Mouse (Mus musculus): ENCODE results near the gene Ptprcap.

Gene Ptprcap

GRCm38 (mm10) chr19:4169378-4169784 lies 16.0 kb downstream of the Ptprcap start:
- DNase-seq = peak; percentile 99 to 100

GRCm38 (mm10) chr19:4169810-4170209 lies 16.4 kb downstream of the Ptprcap start:
- DNase-seq = peak in 1 of 2 experiments; percentile 28

GRCm38 (mm10) chr19:4170723-4171392 lies 17.5 kb downstream of the Ptprcap start:
- no peak for DNase-seq

- DNase-seq = peak in 1 of 2 experiments; percentile 34
Observed at GRCm38 (mm10) chr19:4171393-4172290, 18.2 kb downstream of the Ptprcap start.

GRCm38 (mm10) chr19:4172925-4173324 lies 19.5 kb downstream of the Ptprcap start:
- no peak for DNase-seq

- DNase-seq = no peak
Observed at GRCm38 (mm10) chr19:4175368-4175947, 22.1 kb downstream of the Ptprcap start, which contains the start of gene Carns1. Carns1 (minus strand) TSS chr19:4175479.

- no peak for DNase-seq
Observed at GRCm38 (mm10) chr19:4180411-4180810, 27.0 kb downstream of the Ptprcap start.

- peak; percentile 42 to 55 for DNase-seq
Observed at GRCm38 (mm10) chr19:4181892-4182291, 28.5 kb downstream of the Ptprcap start.

GRCm38 (mm10) chr19:4183689-4184088 lies 30.3 kb downstream of the Ptprcap start:
- no peak for DNase-seq

GRCm38 (mm10) chr19:4184976-4185975 lies 31.9 kb downstream of the Ptprcap start:
- DNase-seq = no peak

GRCm38 (mm10) chr19:4187303-4187702 lies 33.9 kb downstream of the Ptprcap start:
- no peak for DNase-seq

GRCm38 (mm10) chr19:4189051-4189620 lies 35.7 kb downstream of the Ptprcap start:
- DNase-seq = no peak

GRCm38 (mm10) chr19:4190831-4191334 lies 37.5 kb downstream of the Ptprcap start, which contains the start of gene Tbc1d10c:
Tbc1d10c (minus strand) TSS chr19:4191284.
- DNase-seq = no peak

- DNase-seq = peak; percentile 95 to 99
Observed at GRCm38 (mm10) chr19:4191528-4192250, 38.3 kb downstream of the Ptprcap start, which contains the start of gene Ppp1ca. Ppp1ca (plus strand) TSS chr19:4192065.

GRCm38 (mm10) chr19:4192251-4192985 lies 39.0 kb downstream of the Ptprcap start:
- DNase-seq = no peak

- DNase-seq = no peak
Observed at GRCm38 (mm10) chr19:4193129-4193528, 39.7 kb downstream of the Ptprcap start.

GRCm38 (mm10) chr19:4194021-4194724 lies 40.8 kb downstream of the Ptprcap start:
- DNase-seq = no peak

GRCm38 (mm10) chr19:4194776-4195650 lies 41.6 kb downstream of the Ptprcap start:
- peak; percentile 33 to 48 for DNase-seq

All from kidney, postnatal 36 days (tissue).